Mouse (Mus musculus) WW6 (cell line): Measurements from ENCODE around the gene Olfr686.

Source experiments
- DNase-seq: peaks from one replicate; pipeline ENCODE4 v3.0.0-alpha.2; 2013; ENCODE audit warnings: low read depth, low spot score

Gene Olfr686

GRCm38 (mm10) chr7:105207385-105207784 is at the start of gene Olfr686:
Gene Olfr686, minus strand, starts transcription at chr7:105207485.
- DNase-seq: no peak

DNA sequence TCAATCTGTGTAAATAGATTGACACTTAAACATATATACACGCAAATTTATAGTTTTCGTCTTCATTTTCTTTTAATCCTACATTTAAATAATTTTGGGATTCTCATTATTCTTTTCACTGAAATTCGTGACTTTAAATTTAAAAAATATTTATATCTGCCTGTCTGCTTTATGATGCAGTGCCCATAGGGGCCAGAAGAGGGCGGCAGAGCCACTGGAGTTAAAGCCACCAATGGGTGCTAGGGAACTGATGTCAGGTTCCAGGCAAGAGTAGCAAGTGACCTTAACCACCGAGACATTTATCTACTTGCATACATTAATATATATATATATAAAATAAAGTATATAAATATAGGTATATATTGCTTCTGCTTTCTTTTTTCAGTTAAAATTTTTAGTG is 49.4 kb upstream of the Olfr686 start:
- no peak for DNase-seq

DNA sequence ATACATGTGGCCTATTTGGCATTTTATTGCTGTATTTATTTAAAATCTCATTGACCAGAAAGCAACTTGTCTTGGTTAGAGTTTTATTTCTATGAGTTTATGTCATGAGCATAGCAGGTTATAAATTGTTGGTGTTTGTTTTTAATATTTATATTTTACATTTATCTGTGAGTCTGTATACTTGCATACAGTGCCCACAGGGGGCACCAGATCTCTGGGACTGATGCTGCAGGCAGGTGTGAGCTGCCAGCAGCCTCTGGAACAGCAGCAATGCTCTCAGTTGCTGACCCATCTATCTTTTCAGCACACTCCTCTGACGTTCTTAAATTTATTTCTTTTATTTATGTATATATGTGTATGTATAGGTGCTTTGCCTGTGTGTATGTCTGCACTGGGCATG is 40.9 kb upstream of the Olfr686 start:
- no peak for DNase-seq

DNA sequence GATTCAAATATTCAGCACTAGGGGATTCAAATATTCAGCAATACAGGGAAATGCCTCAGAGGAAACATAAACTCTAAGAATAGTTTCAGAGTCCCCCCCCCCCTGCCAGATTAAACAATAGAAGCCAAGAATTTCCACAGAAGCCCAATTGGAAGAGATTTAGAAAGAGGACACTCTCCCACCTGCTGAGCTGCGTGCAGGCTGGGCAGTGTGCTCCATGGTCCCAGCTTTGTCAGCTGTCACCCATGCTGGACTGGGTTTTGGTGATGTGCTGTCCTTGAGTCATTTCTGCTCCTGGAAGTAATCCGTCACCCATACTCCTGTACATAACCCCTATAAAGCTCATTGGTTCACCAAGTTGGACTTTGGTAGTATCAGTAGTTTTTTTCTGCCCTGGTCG is 40.4 kb upstream of the Olfr686 start:
- DNase-seq: no peak

- no peak for DNase-seq
Measured at GRCm38 (mm10) chr7:105229386-105229785, 22.1 kb upstream of the Olfr686 start.

DNA sequence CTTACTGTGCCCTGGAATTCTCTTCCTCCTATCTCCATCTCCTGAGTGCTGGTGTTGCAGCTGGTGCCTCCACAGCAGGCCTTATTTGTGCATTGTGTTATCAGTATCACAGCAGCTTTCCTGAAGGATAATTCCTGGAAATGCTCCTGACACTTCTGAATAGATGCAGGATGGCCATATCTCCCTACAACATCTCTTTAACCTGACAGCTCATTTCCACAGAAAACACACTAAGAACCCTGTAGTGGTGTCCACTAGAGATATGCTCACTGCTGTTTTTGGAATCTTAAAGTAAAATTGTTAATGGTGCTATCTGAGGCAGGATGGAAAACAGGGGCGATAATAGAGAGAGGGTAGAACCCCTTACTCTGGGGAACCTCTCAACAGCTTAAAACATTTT is 20.9 kb upstream of the Olfr686 start:
- no peak for DNase-seq

- no peak for DNase-seq
Measured at GRCm38 (mm10) chr7:105226703-105227102, 19.4 kb upstream of the Olfr686 start.

DNA sequence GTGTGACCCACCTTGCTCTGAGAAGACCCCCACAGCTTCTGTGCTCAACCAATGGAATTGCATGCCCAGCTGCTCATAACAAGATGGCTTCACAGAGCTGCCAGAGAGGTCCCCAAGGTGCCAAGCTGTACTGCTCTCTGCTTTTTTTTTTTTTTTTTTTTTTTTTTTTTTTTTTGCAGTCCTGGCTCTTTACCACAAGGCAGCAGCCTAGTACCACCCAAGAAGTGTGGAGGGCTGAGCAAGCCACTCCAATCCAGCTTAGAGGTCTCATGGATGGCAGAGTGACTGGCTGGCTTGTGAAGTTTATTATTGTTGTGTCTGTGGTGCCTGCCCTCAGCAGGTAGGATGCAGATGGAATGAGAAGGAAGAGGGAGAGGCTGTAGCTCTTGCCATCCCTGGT is 18.8 kb upstream of the Olfr686 start:
- DNase-seq: no peak

- no peak for DNase-seq
Measured at GRCm38 (mm10) chr7:105218281-105218680, 11.0 kb upstream of the Olfr686 start.

DNA sequence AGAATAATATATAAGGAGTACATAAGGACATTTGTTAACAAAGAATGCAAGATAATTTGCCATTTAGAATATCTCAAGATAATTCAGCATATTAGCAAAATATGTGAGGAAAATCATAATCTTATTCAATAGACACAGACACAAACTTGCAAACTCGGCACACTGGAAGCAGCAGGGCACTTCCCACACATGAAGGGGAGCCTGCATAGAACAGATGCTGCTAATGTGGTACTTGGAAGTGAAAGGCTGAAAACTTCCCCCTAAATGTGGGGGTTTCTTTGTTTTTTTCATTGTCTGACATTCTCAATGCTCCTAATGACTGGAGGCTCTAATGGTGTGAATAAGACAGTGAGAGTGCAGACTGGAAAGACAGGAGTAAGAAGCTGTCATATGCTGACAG is 7.5 kb upstream of the Olfr686 start:
- DNase-seq: no peak

GRCm38 (mm10) chr7:105185912-105186311 is 21.4 kb downstream of the Olfr686 start, which contains the start of gene Olfr685:
Gene Olfr685, minus strand, starts transcription at chr7:105186012.
- no peak for DNase-seq

DNA sequence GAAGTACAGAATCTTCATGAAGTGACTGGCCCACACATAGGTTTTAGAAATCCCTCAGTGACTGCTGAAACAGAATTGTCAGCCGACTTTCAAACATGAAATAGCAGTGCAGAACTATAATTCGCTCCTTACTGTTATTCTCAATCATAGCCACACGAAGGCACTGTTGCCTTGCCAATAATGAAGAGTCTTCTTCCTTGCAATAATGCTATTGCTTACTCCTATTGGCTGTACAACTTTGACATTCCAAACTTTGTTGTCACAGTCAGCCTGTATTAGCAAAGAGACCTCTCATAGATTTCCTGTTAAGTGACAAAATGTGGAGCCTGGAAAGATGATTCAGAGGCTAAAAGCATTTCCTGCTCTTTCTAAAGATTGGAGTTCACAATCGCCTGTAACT is 36.5 kb downstream of the Olfr686 start:
- DNase-seq: no peak

DNA sequence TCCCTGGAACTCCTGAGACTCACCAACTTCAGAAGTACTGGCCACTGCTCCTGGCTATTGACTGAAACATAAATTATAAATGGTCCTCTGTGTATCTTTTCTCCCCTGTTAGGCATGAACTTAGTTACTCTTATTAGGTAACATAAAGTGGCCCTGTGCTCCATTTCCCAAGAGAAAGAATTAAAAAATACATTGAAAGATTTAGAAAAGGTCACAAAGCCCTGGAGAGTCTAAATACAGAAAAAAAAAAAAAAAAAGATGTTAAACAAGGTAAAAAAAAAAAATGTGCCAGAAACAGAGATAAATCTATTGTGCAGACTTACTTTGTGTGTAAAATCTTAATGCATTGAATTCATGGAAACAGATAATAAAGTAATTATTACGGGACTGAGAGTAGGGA is 43.7 kb downstream of the Olfr686 start, which contains the start of gene Olfr684:
Gene Olfr684, minus strand, starts transcription at position 101 of the 400 bp plus-strand sequence.
- no peak for DNase-seq
